Mouse (Mus musculus) limb, embryonic 11.5 days (tissue): ENCODE results near the gene Arhgap29. TPM values are rescaled to one million over a fixed set of nuclear protein-coding genes. Genes with fewer than 3 reads are reported as not detected.
A peak's percentile ranks its signal among the peaks of the same experiment; 100 is the strongest.

Experiments
- ATAC-seq: fragments of 200-750 bp; cut with Nextera tagmentation; 2 replicates; pipeline ENCODE4 v1.8.0; 2017; ENCODE audit warnings: low read depth; ENCODE audit not compliant: insufficient number of reproducible peaks, low FRiP score, low TSS enrichment
- DNase-seq: peaks from one replicate; pipeline ENCODE4 v3.0.0-alpha.2; 2015; ENCODE audit warnings: low spot score
- H3K27ac ChIP-seq: fragments of 300-500 bp; sonication (generic); replicated peaks from 2 replicates; pipeline ENCODE4 v1.5.1; 2014; ENCODE audit warnings: low read depth, mild to moderate bottlenecking, low read length
- H3K27me3 ChIP-seq: fragments of 300-500 bp; sonication (generic); 2 replicates; pipeline ENCODE4 v1.6.1; 2014; ENCODE audit warnings: mild to moderate bottlenecking, low read length, mixed read lengths; ENCODE audit not compliant: control insufficient read depth, insufficient read depth
- H3K36me3 ChIP-seq: fragments of 300-500 bp; sonication (generic); 2 replicates; pipeline ENCODE4 v1.6.1; 2014; ENCODE audit warnings: mild to moderate bottlenecking, low read length, moderate library complexity, mixed read lengths; ENCODE audit not compliant: control insufficient read depth, insufficient read depth
- H3K4me1 ChIP-seq: fragments of 300-500 bp; sonication (generic); 2 replicates; pipeline ENCODE4 v1.6.1; 2014; ENCODE audit warnings: low read length, mixed read lengths; ENCODE audit not compliant: control insufficient read depth, insufficient read depth
- H3K4me2 ChIP-seq: fragments of 300-500 bp; sonication (generic); 2 replicates; pipeline ENCODE4 v1.6.1; 2014; ENCODE audit warnings: low read depth, mild to moderate bottlenecking, moderate library complexity; ENCODE audit not compliant: severe bottlenecking
- H3K4me3 ChIP-seq: fragments of 300-500 bp; sonication (generic); 2 replicates; pipeline ENCODE4 v1.5.1; 2014; ENCODE audit warnings: low read depth, low read length
- H3K9ac ChIP-seq: fragments of 300-500 bp; sonication (generic); 2 replicates; pipeline ENCODE4 v1.6.1; 2014; ENCODE audit warnings: mild to moderate bottlenecking, low read length
- H3K9me3 ChIP-seq: fragments of 300-500 bp; sonication (generic); 2 replicates; pipeline ENCODE4 v1.6.1; 2016; ENCODE audit warnings: low read length; ENCODE audit not compliant: control insufficient read depth
- WGBS: fragments of 180-500 bp; shearing (Covaris S2); extraction: QIAGEN DNeasy Blood & Tissue Kit; methylation state at CpG from one replicate; pipeline ENCODE4 v1.1.7; 2014; 5-methylcytosine and 5-hydroxymethylcytosine counted together
- polyA plus RNA-seq: library from polyadenylated mRNA; unstranded; fragments of >200 nt; fragmentation: Nextera tagmentation; extraction: Ambion mirVana; gene quantifications from 2 replicates; pipeline ENCODE4 v1.2.1, GENCODE M21; 2014

Gene Arhgap29
- polyA plus RNA-seq, 1 experiment from 2014 or later: 42.0 TPM

DNA sequence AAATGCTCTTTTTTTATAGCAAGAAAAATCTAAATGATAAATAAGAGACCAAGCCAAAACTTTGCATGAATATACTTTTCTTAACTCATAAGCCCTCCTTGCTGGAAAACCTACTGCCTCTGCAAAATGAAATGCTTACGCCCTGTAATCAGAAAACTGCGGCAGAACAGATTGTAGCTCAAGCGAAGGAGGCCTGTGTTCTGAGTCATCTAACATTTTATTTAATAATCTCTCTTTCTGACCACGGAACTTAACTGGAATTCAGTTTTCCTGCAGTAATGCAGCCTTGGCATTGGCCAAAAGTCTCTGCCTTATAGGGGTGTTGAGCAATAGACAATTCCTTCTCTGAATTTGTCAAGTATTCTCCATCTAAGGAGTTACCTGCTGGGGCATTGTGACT is 19.5 kb upstream of the Arhgap29 start:
- Histone ChIP-seq H3K4me3 (no peak overlapping the region), H3K4me1 (no peaks in the 10 kb centered on the region), H3K9me3 (no peaks in the 10 kb centered on the region), H3K36me3 (no peaks in the 10 kb centered on the region), H3K27me3 (no peaks in the 10 kb centered on the region), H3K4me2 (no peak overlapping the region), H3K9ac (no peak overlapping the region), H3K27ac (no peak overlapping the region)
- WGBS: 94% methylated on average over 4 of the region's 4 CpGs
- ATAC-seq (no peak), DNase-seq (no peak)

DNA sequence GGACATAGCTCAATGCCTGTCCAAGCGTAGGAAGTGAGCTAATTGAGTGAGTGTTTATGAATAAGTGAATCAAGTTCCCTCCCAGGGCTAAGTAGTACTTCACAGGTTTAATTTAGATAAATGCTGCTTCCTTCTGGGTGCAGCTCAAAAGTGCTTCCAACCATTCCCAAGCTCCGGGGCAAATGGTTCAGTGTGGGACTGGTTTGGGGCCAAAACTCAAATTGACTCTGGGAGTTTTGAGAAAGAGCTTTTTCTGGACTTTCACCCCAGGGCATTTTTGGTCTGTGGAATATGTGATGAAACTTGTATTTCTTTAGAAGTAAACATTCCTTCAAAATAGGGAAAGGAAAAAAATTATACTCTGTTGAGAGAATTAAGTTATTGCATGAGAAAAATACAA is 16.1 kb upstream of the Arhgap29 start:
- Histone ChIP-seq H3K9me3 (no peaks in the 10 kb centered on the region), H3K9ac (no peak overlapping the region), H3K4me1 (no peaks in the 10 kb centered on the region), H3K4me2 (no peak overlapping the region), H3K36me3 (no peaks in the 10 kb centered on the region), H3K4me3 (no peak overlapping the region), H3K27ac (no peak overlapping the region), H3K27me3 (no peaks in the 10 kb centered on the region)
- ATAC-seq (no peak), DNase-seq (no peak)
- WGBS: 80% methylated on average over 2 of the region's 2 CpGs

DNA sequence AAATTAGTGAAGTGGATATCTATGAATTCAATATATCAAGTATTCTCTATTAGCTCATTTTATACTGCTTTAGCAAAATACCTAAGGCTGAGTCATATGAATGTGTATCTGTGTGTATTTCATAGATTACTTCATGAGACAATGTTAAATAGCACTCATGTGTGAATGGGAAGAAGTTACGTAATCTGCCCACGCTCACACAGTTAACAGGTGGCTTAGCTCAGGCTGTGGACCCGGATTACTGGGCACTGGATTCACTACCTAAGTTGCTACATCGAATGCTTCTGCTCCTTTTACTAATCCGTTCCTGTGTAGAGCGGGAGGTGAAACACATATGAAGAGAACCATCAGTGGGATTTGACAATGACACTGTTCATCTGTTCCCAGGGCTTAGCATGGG is 15.3 kb upstream of the Arhgap29 start:
- Histone ChIP-seq H3K4me3 (no peak overlapping the region), H3K27ac (no peak overlapping the region), H3K36me3 (no peaks in the 10 kb centered on the region), H3K9me3 (no peaks in the 10 kb centered on the region), H3K4me2 (no peak overlapping the region), H3K4me1 (no peaks in the 10 kb centered on the region), H3K27me3 (no peaks in the 10 kb centered on the region), H3K9ac (no peak overlapping the region)
- no peak for DNase-seq
- WGBS: 93% methylated on average over 6 of the region's 6 CpGs
- no peak for ATAC-seq

DNA sequence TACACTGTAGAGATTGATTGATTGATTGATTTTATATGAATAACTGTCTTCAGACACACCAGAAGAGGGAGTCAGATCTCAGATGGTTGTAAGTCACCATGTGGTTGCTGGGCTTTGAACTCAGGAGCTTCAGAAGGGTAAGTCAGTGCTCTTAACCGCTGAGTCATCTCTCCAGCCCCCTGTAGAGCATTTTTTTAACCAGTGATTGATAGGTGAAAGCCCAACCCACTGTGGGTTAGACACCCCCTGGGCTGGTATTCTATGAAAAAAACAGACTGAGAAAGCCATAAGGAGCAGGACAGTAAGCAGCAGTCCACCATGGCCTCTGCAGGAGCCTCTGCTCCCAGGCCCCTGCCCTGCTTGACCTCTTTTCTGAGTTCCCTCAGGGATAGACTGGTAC is 12.7 kb upstream of the Arhgap29 start:
- ATAC-seq: no peak
- peak; percentile 11 for DNase-seq
- no peak overlapping the region for H3K4me2 ChIP-seq

DNA sequence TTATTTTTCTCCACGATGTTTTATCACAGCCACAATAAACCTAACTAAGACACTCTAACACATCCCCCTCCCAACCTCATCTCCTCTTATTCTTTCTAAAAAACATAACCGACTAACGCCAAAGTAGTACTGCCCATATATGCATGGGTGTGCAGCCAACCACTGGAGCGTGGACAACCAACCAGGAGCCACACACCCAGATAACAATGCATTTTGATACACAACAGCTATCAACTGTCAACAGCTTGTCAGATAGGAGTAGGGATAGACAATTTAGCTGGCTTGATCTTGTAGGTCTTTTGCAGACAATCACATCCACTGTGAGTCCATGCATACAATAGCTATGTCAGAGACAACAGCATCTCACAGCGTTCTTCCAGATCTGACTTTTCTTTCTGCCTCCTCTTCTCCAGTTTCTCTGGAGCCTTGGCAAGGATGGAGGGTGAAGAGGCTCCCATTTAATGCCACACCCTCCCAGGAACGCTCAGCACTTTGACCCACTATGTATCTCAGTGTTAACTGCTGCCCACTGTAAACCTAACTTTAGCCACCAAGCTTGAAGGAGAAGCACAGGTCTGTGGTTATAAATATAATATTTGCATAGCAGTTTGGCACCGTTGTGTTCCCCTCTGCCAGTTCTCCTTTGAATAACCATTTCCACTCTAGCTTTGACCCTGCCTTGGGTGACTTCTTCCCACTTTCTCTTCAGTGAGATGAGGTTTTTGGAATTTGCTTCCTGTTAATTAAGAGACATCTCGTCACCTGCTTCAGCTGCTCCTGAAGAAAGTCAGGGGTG is 12.0 kb upstream of the Arhgap29 start:
- Histone ChIP-seq H3K27ac (no peak overlapping the region), H3K9me3 (no peaks in the 10 kb centered on the region), H3K4me1 (no peaks in the 10 kb centered on the region), H3K27me3 (no peaks in the 10 kb centered on the region), H3K4me2 (no peak overlapping the region), H3K36me3 (no peaks in the 10 kb centered on the region), H3K4me3 (no peak overlapping the region), H3K9ac (no peak overlapping the region)
- DNase-seq (peak; percentile 8), ATAC-seq (no peak)
- 83% methylated on average over 8 of the region's 8 CpGs for WGBS

More for the DNA sequence above, 12.7 kb upstream of the Arhgap29 start:
- no peaks in the 10 kb centered on the region for H3K4me1 ChIP-seq
- WGBS: 68% methylated on average over 1 of the region's 1 CpGs
- H3K27me3 ChIP-seq: no peaks in the 10 kb centered on the region
- no peak overlapping the region for H3K9ac ChIP-seq
- no peak overlapping the region for H3K27ac ChIP-seq
- H3K36me3 ChIP-seq: no peaks in the 10 kb centered on the region
- no peak overlapping the region for H3K4me3 ChIP-seq
- H3K9me3 ChIP-seq: no peaks in the 10 kb centered on the region

DNA sequence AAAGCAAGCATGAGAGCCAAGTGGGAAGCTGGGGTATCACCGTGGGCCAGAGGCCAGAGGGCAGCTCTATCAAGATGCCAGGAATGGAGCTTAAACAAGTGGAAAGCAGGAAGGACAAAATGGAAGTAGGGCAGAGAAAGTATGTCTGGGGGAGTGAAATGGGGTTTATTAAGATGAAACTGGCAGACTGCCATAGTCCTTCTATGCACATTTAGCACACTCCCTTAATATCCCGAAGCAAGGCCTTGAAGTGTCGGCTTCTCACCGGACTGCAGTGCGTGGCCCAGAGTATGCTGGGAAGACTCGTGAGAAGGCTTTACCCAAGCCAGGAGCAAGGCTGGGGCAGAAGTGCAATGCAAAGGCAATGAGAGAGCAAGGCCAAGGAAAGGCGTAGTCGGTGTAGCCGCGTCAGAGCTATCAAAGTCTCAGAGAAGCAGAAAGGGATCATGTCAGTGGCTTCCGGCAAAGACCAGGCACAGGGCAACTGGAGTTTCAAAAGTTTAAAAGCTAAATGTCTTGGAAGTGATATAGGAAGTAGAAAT is 11.1 kb upstream of the Arhgap29 start:
- no peak for ATAC-seq
- Histone ChIP-seq H3K4me1 (no peaks in the 10 kb centered on the region), H3K4me3 (no peak overlapping the region), H3K36me3 (no peaks in the 10 kb centered on the region), H3K9ac (no peak overlapping the region), H3K27me3 (no peaks in the 10 kb centered on the region), H3K27ac (no peak overlapping the region), H3K4me2 (no peak overlapping the region), H3K9me3 (no peaks in the 10 kb centered on the region)
- DNase-seq: peak; percentile 8
- WGBS: 96% methylated on average over 11 of the region's 11 CpGs

DNA sequence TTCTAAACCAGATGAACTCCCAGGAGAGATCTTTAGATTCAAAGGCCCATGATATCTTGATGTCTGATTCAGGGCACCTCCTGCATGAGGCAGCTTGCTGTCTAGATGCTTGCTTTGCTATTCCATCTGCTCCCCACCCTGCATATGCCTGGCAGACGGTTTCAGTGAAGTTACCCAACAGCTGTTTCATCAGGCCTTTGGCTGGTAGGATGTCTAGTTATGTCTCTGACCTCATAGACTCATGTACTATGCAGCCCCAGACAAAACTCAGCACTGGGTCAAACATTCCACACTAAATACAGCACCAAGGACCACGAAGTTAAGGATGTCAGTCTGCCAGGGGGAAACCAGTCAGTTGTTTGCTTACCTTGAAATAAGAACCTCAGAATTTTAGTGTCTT is 6.4 kb upstream of the Arhgap29 start:
- no peaks in the 10 kb centered on the region for H3K36me3 ChIP-seq
- no peaks in the 10 kb centered on the region for H3K27me3 ChIP-seq
- WGBS: 63% methylated on average over 2 of the region's 2 CpGs
- no peak overlapping the region for H3K4me3 ChIP-seq
- H3K27ac ChIP-seq: no peak overlapping the region
- no peaks in the 10 kb centered on the region for H3K9me3 ChIP-seq
- no peaks in the 10 kb centered on the region for H3K4me1 ChIP-seq
- H3K4me2 ChIP-seq: no peak overlapping the region
- DNase-seq (no peak), ATAC-seq (no peak)
- H3K9ac ChIP-seq: no peak overlapping the region

DNA sequence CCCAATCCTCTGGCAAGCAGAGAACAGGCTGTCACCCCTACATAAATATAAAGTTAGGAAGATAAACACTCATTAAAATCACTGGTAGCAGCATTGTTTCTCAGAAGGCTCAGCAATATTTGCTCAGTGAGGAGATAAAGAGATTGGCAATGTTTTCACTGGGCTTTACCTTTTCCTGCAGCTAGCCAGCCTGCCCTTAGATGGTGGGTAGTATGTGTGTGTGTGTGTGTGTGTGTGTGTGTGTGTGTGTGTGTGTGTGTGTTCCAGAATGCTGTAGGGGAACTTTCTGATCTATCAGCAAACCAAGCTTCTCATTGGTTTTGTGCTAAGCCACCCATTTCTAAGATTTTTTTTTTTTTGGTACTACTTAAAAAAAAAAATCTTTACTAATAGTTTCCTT is 5.6 kb upstream of the Arhgap29 start:
- no peak overlapping the region for H3K27ac ChIP-seq
- no peak overlapping the region for H3K4me2 ChIP-seq
- H3K36me3 ChIP-seq: no peaks in the 10 kb centered on the region
- no peak for ATAC-seq
- no peaks in the 10 kb centered on the region for H3K9me3 ChIP-seq
- H3K27me3 ChIP-seq: no peaks in the 10 kb centered on the region
- H3K4me3 ChIP-seq: no peak overlapping the region
- H3K9ac ChIP-seq: no peak overlapping the region
- DNase-seq: no peak
- no peaks in the 10 kb centered on the region for H3K4me1 ChIP-seq

DNA sequence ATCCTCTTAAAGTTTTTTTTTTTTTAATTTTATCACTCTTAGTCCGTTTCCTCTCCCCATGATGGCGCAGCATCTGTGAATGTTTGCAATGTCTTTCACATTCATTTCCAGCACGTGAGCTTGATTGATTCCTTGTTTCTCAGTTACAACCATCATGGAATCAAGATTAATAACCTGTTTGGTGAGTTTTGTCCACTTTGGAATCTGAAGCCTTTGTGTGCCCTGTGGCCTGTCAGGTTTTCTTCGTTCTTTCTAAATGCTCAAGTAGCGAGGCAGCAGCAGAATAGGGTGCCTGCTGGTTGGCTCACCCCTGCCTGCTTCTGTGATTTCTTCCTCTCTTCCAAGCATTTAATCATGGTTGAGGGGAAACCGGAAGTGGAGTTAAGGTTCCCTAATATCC is 2.2 kb upstream of the Arhgap29 start:
- Histone ChIP-seq H3K4me3 (no peak overlapping the region), H3K27me3 (no peaks in the 10 kb centered on the region), H3K4me1 (0 out of 2 replicates have a peak, but pooled peaks cover 2% of the 10 kb centered on the region), H3K4me2 (no peak overlapping the region), H3K9ac (no peak overlapping the region), H3K27ac (no peak overlapping the region), H3K36me3 (no peaks in the 10 kb centered on the region), H3K9me3 (no peaks in the 10 kb centered on the region)
- 59% methylated on average over 6 of the region's 6 CpGs for WGBS
- no peak for ATAC-seq
- no peak for DNase-seq
